Comparison of ENCODE assay signal across 11 mouse cellular contexts in genomic region chr9:20978409-20979095, GRCm38 (mm10). TPM values are rescaled to one million over a fixed set of nuclear protein-coding genes. Genes with fewer than 3 reads are reported as not detected.
DNase-seq lines count a peak whose midpoint lies in the region; ATAC-seq and TF ChIP-seq lines count a peak whose summit lies in the region.
"Had no signal": no experiment of that assay in that cellular context is flagged by ENCODE, and none has a peak within 500 bp of the region (broad histone marks: within the 10 kb centered on the region; RNA-seq: fewer than 3 reads in every experiment).

No protein-coding gene starts in this region.

- 0 out of 2 replicates have a peak, but pooled peaks cover 7% of the 10 kb centered on the region for H3K27me3 ChIP-seq in liver, embryonic 12.5 days (replicated peaks)
- H3K27me3 ChIP-seq in liver, embryonic 11.5 days (replicated peaks; ENCODE audit: control insufficient read depth, insufficient read depth, low read length) = no peaks in the 10 kb centered on the region
- no peaks in the 10 kb centered on the region for H3K27me3 ChIP-seq in heart, embryonic 16.5 days (ENCODE audit: control insufficient read depth, insufficient read depth, low read length)
- peaks cover 5% of the 10 kb centered on the region; the same call in 1 of the 2 replicates for H3K27me3 ChIP-seq in forebrain, embryonic 13.5 days
- H3K27me3 ChIP-seq: hindbrain, embryonic 15.5 days had no signal

- H3K79me2 ChIP-seq in macrophage (ENCODE audit: inconsistent target) = peaks cover 28% of the 10 kb centered on the region

- ATAC-seq in liver, embryonic 12.5 days = no peak
- ATAC-seq in liver, embryonic 11.5 days (replicated peaks; ENCODE audit: low FRiP score) = no peak
- ATAC-seq in heart, embryonic 16.5 days (replicated peaks; ENCODE audit: extremely low read depth, insufficient read depth, low FRiP score) = no peak
- ATAC-seq in forebrain, embryonic 13.5 days = no peak

- WGBS in liver, embryonic 12.5 days (ENCODE audit: insufficient replicate concordance) = 53% methylated on average over 10 of the region's 10 CpGs
- 59% methylated on average over 10 of the region's 10 CpGs for WGBS in liver, embryonic 11.5 days
- WGBS in heart, embryonic 16.5 days = 59% methylated on average over 10 of the region's 10 CpGs
- 70% methylated on average over 10 of the region's 10 CpGs for WGBS in macrophage (ENCODE audit: missing documents)
- 62% methylated on average over 10 of the region's 10 CpGs for WGBS in forebrain, embryonic 13.5 days

- no peak for TF ChIP-seq POLR2A in bone marrow macrophage, adult 2 months (IDR thresholded peaks at IDR 0.05; ENCODE audit: borderline replicate concordance, low read depth, low read length)

- H3K9ac ChIP-seq in liver, embryonic 12.5 days = no peak overlapping the region
- H3K9ac ChIP-seq in liver, embryonic 11.5 days (ENCODE audit: low read depth, low read length) = no peak overlapping the region
- no peak overlapping the region for H3K9ac ChIP-seq in heart, embryonic 16.5 days (ENCODE audit: low read length)
- H3K9ac ChIP-seq in forebrain, embryonic 13.5 days = no peak overlapping the region
- H3K9ac ChIP-seq: hindbrain, embryonic 15.5 days had no signal

- H3K36me3 ChIP-seq in liver, embryonic 12.5 days = no peaks in the 10 kb centered on the region
- H3K36me3 ChIP-seq in liver, embryonic 11.5 days (ENCODE audit: control insufficient read depth, insufficient read depth, low read length) = no peaks in the 10 kb centered on the region
- no peaks in the 10 kb centered on the region for H3K36me3 ChIP-seq in heart, embryonic 16.5 days (ENCODE audit: control insufficient read depth, insufficient read depth)
- no peaks in the 10 kb centered on the region for H3K36me3 ChIP-seq in macrophage (ENCODE audit: inconsistent target)
- H3K36me3 ChIP-seq in forebrain, embryonic 13.5 days (ENCODE audit: poor library complexity, severe bottlenecking) = no peaks in the 10 kb centered on the region
- H3K36me3 ChIP-seq: G1E; hindbrain, embryonic 15.5 days had no signal

- no peak for TF ChIP-seq CTCF in bone marrow macrophage, adult 2 months (IDR thresholded peaks at IDR 0.05; ENCODE audit: low read depth, low read length)

- peak overlapping the region; percentile 52 for H3K27ac ChIP-seq in liver, embryonic 12.5 days
- no peak overlapping the region for H3K27ac ChIP-seq in liver, embryonic 11.5 days (ENCODE audit: low read depth, low read length)
- H3K27ac ChIP-seq in bone marrow macrophage, adult 2 months (ENCODE audit: insufficient read depth, low read depth, low read length) = peak overlapping the region; percentile 89
- peak overlapping the region; percentile 64 for H3K27ac ChIP-seq in heart, embryonic 16.5 days (ENCODE audit: low read length)
- H3K27ac ChIP-seq in macrophage = peak overlapping the region; percentile 90
- no peak overlapping the region for H3K27ac ChIP-seq in forebrain, embryonic 13.5 days
- H3K27ac ChIP-seq: hindbrain, embryonic 15.5 days had no signal

- DNase-seq in liver, embryonic 11.5 days (ENCODE audit: low spot score) = no peak
- DNase-seq in left cerebral cortex, postnatal 4 days = no peak
- DNase-seq: gastrocnemius, postnatal 10 days; kidney, postnatal 36 days had no signal

- intact Hi-C loops in left cerebral cortex, postnatal 4 days (cut with DNase I) = no loop called here

- H3K9me3 ChIP-seq in liver, embryonic 12.5 days (replicated peaks) = no peaks in the 10 kb centered on the region
- no peaks in the 10 kb centered on the region for H3K9me3 ChIP-seq in liver, embryonic 11.5 days (ENCODE audit: control insufficient read depth, low read length)
- H3K9me3 ChIP-seq in heart, embryonic 16.5 days (replicated peaks; ENCODE audit: control insufficient read depth, low read length) = no peaks in the 10 kb centered on the region
- H3K9me3 ChIP-seq in forebrain, embryonic 13.5 days (replicated peaks) = no peaks in the 10 kb centered on the region
- H3K9me3 ChIP-seq: G1E; hindbrain, embryonic 15.5 days had no signal

- H3K4me3 ChIP-seq in liver, embryonic 12.5 days = no peak overlapping the region
- no peak overlapping the region for H3K4me3 ChIP-seq in liver, embryonic 11.5 days (ENCODE audit: low read depth, low read length)
- no peak overlapping the region for H3K4me3 ChIP-seq in bone marrow macrophage, adult 2 months (ENCODE audit: insufficient read depth, low read length)
- H3K4me3 ChIP-seq in heart, embryonic 16.5 days (ENCODE audit: low read length) = no peak overlapping the region
- no peak overlapping the region for H3K4me3 ChIP-seq in macrophage (ENCODE audit: inconsistent target)
- H3K4me3 ChIP-seq in forebrain, embryonic 13.5 days = no peak overlapping the region
- H3K4me3 ChIP-seq: hindbrain, embryonic 15.5 days had no signal

- no peak overlapping the region for H3K4me2 ChIP-seq in liver, embryonic 12.5 days
- H3K4me2 ChIP-seq in liver, embryonic 11.5 days = no peak overlapping the region
- H3K4me2 ChIP-seq in heart, embryonic 16.5 days (ENCODE audit: low read depth, low read length) = no peak overlapping the region
- no peak overlapping the region for H3K4me2 ChIP-seq in forebrain, embryonic 13.5 days
- H3K4me2 ChIP-seq: hindbrain, embryonic 15.5 days had no signal

- H3K4me1 ChIP-seq in liver, embryonic 12.5 days = peaks cover 53% of the 10 kb centered on the region
- peaks cover 28% of the 10 kb centered on the region for H3K4me1 ChIP-seq in liver, embryonic 11.5 days (replicated peaks; ENCODE audit: control insufficient read depth, insufficient read depth, low read length)
- peaks cover 48% of the 10 kb centered on the region for H3K4me1 ChIP-seq in bone marrow macrophage, adult 2 months (ENCODE audit: control insufficient read depth, insufficient read depth, low read length)
- H3K4me1 ChIP-seq in heart, embryonic 16.5 days (ENCODE audit: control insufficient read depth, insufficient read depth, low read length) = peaks cover 27% of the 10 kb centered on the region
- H3K4me1 ChIP-seq in forebrain, embryonic 13.5 days = peaks cover 16% of the 10 kb centered on the region

RNA-seq across cellular contexts. Expression of gene S1pr2, which starts 2.0 kb away (rescaled TPM):
- 6.6 and 6.7 TPM in 2 replicates for polyA plus RNA-seq in liver, embryonic 12.5 days (2016; fragmentation: Nextera tagmentation; extraction: Ambion mirVana)
- 15.2 and 16.8 TPM in 2 replicates for polyA plus RNA-seq in liver, embryonic 11.5 days (2014; fragmentation: Nextera tagmentation; extraction: Ambion mirVana)
- polyA plus RNA-seq in bone marrow macrophage, adult 2 months (2012; ENCODE audit: insufficient read depth, insufficient read length, missing spikeins) = 46.5 and 48.2 TPM in 2 replicates
- 18.2 and 23.7 TPM in 2 replicates for polyA plus RNA-seq in heart, embryonic 16.5 days (2015; fragmentation: Nextera tagmentation; extraction: Ambion mirVana)
- 10 to 100 TPM in 19 of 26 experiments, 1 to 10 TPM in 7; 4.2 to 77.2 (median 16.0) TPM for total RNA-seq in macrophage (2018; cell fraction: chromatin; rRNA removed)
- total RNA-seq in macrophage (2018; cell fraction: cytosol; rRNA removed) = 10 to 100 TPM in 25 of 26 experiments, 1 to 10 TPM in 1; 9.4 to 57.2 (median 41.3) TPM
- 10 to 100 TPM; 12.2 to 88.6 (median 34.5) TPM for total RNA-seq in macrophage (2018; cell fraction: nucleus; rRNA removed)
- 16.4 to 43.0 TPM (median 32.4 TPM) in 3 replicates for polyA plus RNA-seq in macrophage (2018)
- 1 to 10 TPM; 4.5 to 5.5 TPM for total RNA-seq in left cerebral cortex, postnatal 4 days (2021)
- 6.8 and 10.3 TPM in 2 replicates for polyA plus RNA-seq in forebrain, embryonic 13.5 days (2015; fragmentation: Nextera tagmentation; extraction: Ambion mirVana)

RNA-seq across cellular contexts. Expression of gene Dnmt1, which starts 18.9 kb away (rescaled TPM):
- 97.3 and 101 TPM in 2 replicates for polyA plus RNA-seq in liver, embryonic 12.5 days (2016; fragmentation: Nextera tagmentation; extraction: Ambion mirVana)
- 85.1 and 87.5 TPM in 2 replicates for polyA plus RNA-seq in liver, embryonic 11.5 days (2014; fragmentation: Nextera tagmentation; extraction: Ambion mirVana)
- polyA plus RNA-seq in bone marrow macrophage, adult 2 months (2012; ENCODE audit: insufficient read depth, insufficient read length, missing spikeins) = 53.0 and 54.5 TPM in 2 replicates
- polyA plus RNA-seq in heart, embryonic 16.5 days (2015; fragmentation: Nextera tagmentation; extraction: Ambion mirVana) = 56.1 and 63.1 TPM in 2 replicates
- 100 to 1,000 TPM in 10 of 26 experiments, 10 to 100 TPM in 16; 13.2 to 201 (median 81.1) TPM for total RNA-seq in macrophage (2018; cell fraction: chromatin; rRNA removed)
- total RNA-seq in macrophage (2018; cell fraction: cytosol; rRNA removed) = 10 to 100 TPM; 20.1 to 48.9 (median 40.0) TPM
- 100 to 1,000 TPM in 1 of 26 experiments, 10 to 100 TPM in 25; 17.4 to 162 (median 47.9) TPM for total RNA-seq in macrophage (2018; cell fraction: nucleus; rRNA removed)
- polyA plus RNA-seq in macrophage (2018) = 37.5 to 90.6 TPM (median 56.1 TPM) in 3 replicates
- total RNA-seq in left cerebral cortex, postnatal 4 days (2021) = 10 to 100 TPM; 86.1 to 88.5 TPM
- polyA plus RNA-seq in forebrain, embryonic 13.5 days (2015; fragmentation: Nextera tagmentation; extraction: Ambion mirVana) = 92.4 and 103 TPM in 2 replicates

RNA-seq across cellular contexts. Expression of gene Mrpl4, which starts 24.0 kb away (rescaled TPM):
- polyA plus RNA-seq in liver, embryonic 12.5 days (2016; fragmentation: Nextera tagmentation; extraction: Ambion mirVana) = 89.3 and 91.4 TPM in 2 replicates
- polyA plus RNA-seq in liver, embryonic 11.5 days (2014; fragmentation: Nextera tagmentation; extraction: Ambion mirVana) = 138 and 145 TPM in 2 replicates
- 52.7 and 61.3 TPM in 2 replicates for polyA plus RNA-seq in bone marrow macrophage, adult 2 months (2012; ENCODE audit: insufficient read depth, insufficient read length, missing spikeins)
- polyA plus RNA-seq in heart, embryonic 16.5 days (2015; fragmentation: Nextera tagmentation; extraction: Ambion mirVana) = 170 and 173 TPM in 2 replicates
- 10 to 100 TPM; 13.5 to 52.6 (median 33.4) TPM for total RNA-seq in macrophage (2018; cell fraction: chromatin; rRNA removed)
- total RNA-seq in macrophage (2018; cell fraction: cytosol; rRNA removed) = 10 to 100 TPM; 37.6 to 59.8 (median 51.4) TPM
- 10 to 100 TPM; 10.2 to 51.7 (median 31.3) TPM for total RNA-seq in macrophage (2018; cell fraction: nucleus; rRNA removed)
- polyA plus RNA-seq in macrophage (2018) = 27.9 to 56.9 TPM (median 50.5 TPM) in 3 replicates
- 10 to 100 TPM; 45.2 to 49.3 TPM for total RNA-seq in left cerebral cortex, postnatal 4 days (2021)
- polyA plus RNA-seq in forebrain, embryonic 13.5 days (2015; fragmentation: Nextera tagmentation; extraction: Ambion mirVana) = 115 and 124 TPM in 2 replicates

RNA-seq across cellular contexts. Expression of gene Icam1, which starts 37.2 kb away (rescaled TPM):
- polyA plus RNA-seq in liver, embryonic 12.5 days (2016; fragmentation: Nextera tagmentation; extraction: Ambion mirVana) = 9.9 TPM in 2 replicates
- polyA plus RNA-seq in liver, embryonic 11.5 days (2014; fragmentation: Nextera tagmentation; extraction: Ambion mirVana) = 12.2 and 13.0 TPM in 2 replicates
- polyA plus RNA-seq in bone marrow macrophage, adult 2 months (2012; ENCODE audit: insufficient read depth, insufficient read length, missing spikeins) = 67.4 and 79.0 TPM in 2 replicates
- 23.8 and 29.6 TPM in 2 replicates for polyA plus RNA-seq in heart, embryonic 16.5 days (2015; fragmentation: Nextera tagmentation; extraction: Ambion mirVana)
- 1,000 to 10,000 TPM in 13 of 26 experiments, 100 to 1,000 TPM in 10, 10 to 100 TPM in 3; 57.0 to 3,038 (median 1,000) TPM for total RNA-seq in macrophage (2018; cell fraction: chromatin; rRNA removed)
- 1,000 to 10,000 TPM in 2 of 26 experiments, 100 to 1,000 TPM in 18, 10 to 100 TPM in 6; 49.9 to 1,322 (median 265) TPM for total RNA-seq in macrophage (2018; cell fraction: cytosol; rRNA removed)
- total RNA-seq in macrophage (2018; cell fraction: nucleus; rRNA removed) = 1,000 to 10,000 TPM in 17 of 26 experiments, 100 to 1,000 TPM in 8, 10 to 100 TPM in 1; 95.6 to 2,581 (median 1,271) TPM
- polyA plus RNA-seq in macrophage (2018) = 35.3 to 116 TPM (median 39.2 TPM) in 3 replicates
- total RNA-seq in left cerebral cortex, postnatal 4 days (2021) = 1 to 10 TPM; 2.5 to 2.8 TPM
- 2.4 and 2.8 TPM in 2 replicates for polyA plus RNA-seq in forebrain, embryonic 13.5 days (2015; fragmentation: Nextera tagmentation; extraction: Ambion mirVana)

RNA-seq across cellular contexts. Expression of gene Icam4, which starts 50.6 kb away (rescaled TPM):
- polyA plus RNA-seq in liver, embryonic 12.5 days (2016; fragmentation: Nextera tagmentation; extraction: Ambion mirVana) = 231 and 238 TPM in 2 replicates
- 146 and 147 TPM in 2 replicates for polyA plus RNA-seq in liver, embryonic 11.5 days (2014; fragmentation: Nextera tagmentation; extraction: Ambion mirVana)
- not detected in 2 replicates for polyA plus RNA-seq in bone marrow macrophage, adult 2 months (2012; ENCODE audit: insufficient read depth, insufficient read length, missing spikeins)
- 2.0 and 3.0 TPM in 2 replicates for polyA plus RNA-seq in heart, embryonic 16.5 days (2015; fragmentation: Nextera tagmentation; extraction: Ambion mirVana)
- total RNA-seq in macrophage (2018; cell fraction: chromatin; rRNA removed) = 10 to 100 TPM in 15 of 26 experiments, 1 to 10 TPM in 8, under 1 TPM in 2, not detected in 1; 0.90 to 99.5 (median 13.5) TPM
- 1 to 10 TPM in 5 of 26 experiments, under 1 TPM in 17, not detected in 4; 0.17 to 1.9 (median 0.36) TPM for total RNA-seq in macrophage (2018; cell fraction: cytosol; rRNA removed)
- total RNA-seq in macrophage (2018; cell fraction: nucleus; rRNA removed) = 10 to 100 TPM in 8 of 26 experiments, 1 to 10 TPM in 14, under 1 TPM in 1, not detected in 3; 0.72 to 41.5 (median 6.8) TPM
- not detected in 3 replicates for polyA plus RNA-seq in macrophage (2018)
- total RNA-seq in left cerebral cortex, postnatal 4 days (2021) = not detected
- polyA plus RNA-seq in forebrain, embryonic 13.5 days (2015; fragmentation: Nextera tagmentation; extraction: Ambion mirVana) = 0.17 and 0.37 TPM in 2 replicates
- polyA plus RNA-seq: hindbrain, embryonic 15.5 days had no signal

Comparison
In these comparisons a context has a peak if more than half of its experiments do, and no peak if none do; other contexts are left out.
1. H3K27ac ChIP-seq: peak in liver, embryonic 12.5 days (single experiment), bone marrow macrophage, adult 2 months (single experiment), heart, embryonic 16.5 days (single experiment) and macrophage (single experiment); none in liver, embryonic 11.5 days (single experiment) and forebrain, embryonic 13.5 days (single experiment).